Mouse (Mus musculus): ENCODE data around the gene Skap1. TPM values are rescaled to one million over a fixed set of nuclear protein-coding genes. Genes with fewer than 3 reads are reported as not detected.

Skap1 gene
- total RNA-seq, 2 experiments from 2014 or later = 0.76 to 6.2 TPM

DNA sequence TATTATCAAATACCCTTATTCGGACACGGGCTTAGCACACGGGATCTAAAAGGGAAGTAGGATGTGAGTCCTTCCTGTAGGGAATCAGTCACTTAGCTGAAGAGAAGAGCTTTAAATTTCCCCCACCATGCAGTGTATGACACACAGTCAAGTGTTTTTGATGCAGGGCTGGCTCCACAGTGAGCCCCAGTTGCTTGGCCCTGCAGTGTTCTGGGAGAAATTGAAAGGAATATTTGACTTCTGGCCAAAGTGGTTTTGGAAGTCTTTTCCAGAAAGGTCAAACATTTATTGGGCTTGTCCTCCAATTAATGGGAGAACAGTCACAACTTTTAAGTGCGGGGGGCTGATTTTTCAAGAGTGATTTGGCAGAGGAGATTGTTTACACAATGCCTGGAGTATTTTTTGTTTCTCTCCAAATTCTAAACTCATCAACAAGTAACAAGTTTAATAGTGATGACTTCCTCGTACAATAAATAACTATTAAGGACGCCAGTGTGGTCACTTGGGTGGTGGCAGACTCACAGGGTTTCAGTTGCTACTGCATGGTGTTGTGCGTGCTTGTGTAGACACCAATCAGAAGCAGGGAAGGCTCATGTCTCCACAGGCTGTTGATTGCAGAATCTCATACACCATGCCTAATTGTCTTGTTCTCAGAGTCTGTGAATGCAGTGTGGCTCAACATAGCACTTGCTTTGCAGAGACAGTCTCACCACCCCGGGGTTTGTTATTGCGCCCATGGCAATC is 86.7 kb downstream of the Skap1 start:
- intact Hi-C loops (cut with DNase I) = loop anchor here (5.0 kb wide), 3 partner anchors 121 to 311 kb away; partner anchors contain the start of gene Hoxb5
- no peak for DNase-seq

DNA sequence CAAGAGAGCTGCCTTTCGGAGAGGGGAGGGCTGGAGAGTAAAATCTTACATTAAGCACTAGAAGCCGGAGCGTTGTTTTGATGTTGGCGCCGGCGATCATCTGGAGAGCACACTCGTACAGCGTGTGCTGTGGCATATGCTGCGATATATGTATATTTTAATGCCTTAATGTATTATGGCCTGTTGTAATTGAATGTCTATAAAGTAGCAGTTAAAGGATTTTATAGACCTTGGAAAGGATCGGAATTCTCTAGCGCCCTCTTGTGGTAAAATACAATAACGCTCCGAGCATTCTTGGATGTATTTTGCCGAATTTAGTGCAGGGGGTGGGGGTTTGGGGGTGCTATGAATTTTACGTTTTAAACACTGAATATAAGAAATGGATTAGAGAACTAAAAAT is 88.7 kb downstream of the Skap1 start:
- peak; percentile 8 to 57 for DNase-seq
- intact Hi-C loops (cut with DNase I) = loop anchor here (2.0 to 5.0 kb wide), 5 partner anchors 68 to 309 kb away; partner anchors contain the start of gene Hoxb5

DNA sequence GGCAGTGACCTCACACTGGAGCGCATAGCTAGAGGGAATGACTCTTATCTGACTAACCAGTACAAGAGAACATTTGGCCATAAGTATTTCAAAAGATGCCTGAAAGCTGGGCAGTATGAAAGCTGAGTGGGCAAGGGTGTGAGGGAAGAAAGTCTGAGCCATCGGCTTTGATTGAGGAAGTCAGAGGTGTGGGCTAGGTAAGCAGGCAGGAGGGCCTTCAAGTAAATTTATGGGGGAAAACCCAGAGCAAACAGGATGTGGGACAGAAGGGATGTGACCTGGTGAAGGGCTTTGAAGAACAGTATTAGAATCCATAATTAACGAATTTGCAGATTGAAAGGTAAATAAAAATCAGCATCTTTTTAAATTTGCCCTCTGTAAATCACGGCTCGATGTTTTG is 95.8 kb downstream of the Skap1 start:
- intact Hi-C loops (cut with DNase I) = no loop called here
- no peak for DNase-seq

DNA sequence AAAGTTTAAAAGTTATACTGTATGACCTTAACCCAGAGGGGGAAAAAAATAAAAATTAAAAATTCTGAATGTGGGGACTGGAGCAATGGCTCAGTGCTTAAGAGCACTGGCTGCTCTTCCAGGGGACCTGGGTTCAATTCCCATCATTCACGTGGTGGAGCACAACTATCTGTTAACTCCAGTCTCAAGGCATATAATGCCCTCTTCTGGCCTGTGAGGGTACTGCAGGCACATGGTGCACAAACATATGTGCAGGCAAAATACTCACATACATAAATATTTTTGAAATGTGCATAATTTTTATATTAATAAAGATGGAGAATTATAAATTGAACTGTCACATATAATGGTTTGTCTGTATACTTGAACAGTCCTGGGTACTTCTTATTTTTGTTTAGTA is 99.7 kb downstream of the Skap1 start:
- DNase-seq = no peak
- intact Hi-C loops (cut with DNase I) = no loop called here

- intact Hi-C loops (cut with DNase I) = no loop called here
- DNase-seq = no peak
These were observed 108.1 kb downstream of the Skap1 start for GRCm38 (mm10) chr11:96572515-96572914.

DNA sequence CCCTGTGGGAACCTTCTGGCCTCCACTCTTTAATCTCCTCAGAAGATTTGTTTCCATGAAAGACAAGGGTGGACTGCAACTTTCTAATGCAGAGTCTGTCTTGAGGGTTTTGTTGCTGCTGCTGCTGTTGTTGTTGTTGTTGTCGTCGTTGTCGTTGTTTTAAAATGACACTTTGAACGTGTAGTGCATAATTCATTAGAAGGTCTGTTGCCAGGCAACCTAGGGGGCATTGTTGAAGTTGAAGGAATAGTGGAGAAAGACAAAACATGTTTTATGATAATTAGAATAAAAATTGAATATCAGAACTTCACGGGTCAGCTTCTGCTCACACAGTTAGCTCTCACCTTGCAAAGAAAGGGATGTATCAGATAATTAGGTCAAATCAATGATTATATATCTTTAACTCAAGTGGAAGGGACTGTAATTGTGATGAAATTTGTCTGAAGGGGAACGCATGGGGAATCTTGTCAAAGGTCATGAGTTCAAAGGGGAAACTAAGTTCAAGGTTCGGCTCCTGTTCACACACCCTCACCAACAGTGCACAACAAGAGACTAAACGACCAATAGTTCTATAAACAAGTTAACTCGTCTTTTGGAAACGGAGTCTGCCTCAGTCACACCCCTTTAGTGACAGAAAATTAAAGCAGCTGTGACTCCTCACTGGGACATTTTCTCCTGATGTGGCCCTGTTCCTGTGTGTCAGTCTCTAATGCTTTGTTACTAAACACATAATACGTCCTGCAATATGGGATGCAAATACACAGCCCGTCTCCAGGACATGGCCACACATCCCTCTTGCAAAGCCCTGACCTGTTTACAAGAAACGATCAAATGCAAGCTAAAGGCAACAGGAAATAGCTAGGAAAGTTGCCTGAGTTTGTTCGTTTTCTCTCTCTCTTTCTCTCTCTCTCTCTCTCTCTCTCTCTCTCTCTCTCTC is 112.4 kb downstream of the Skap1 start:
- DNase-seq = no peak
- intact Hi-C loops (cut with DNase I) = no loop called here

DNA sequence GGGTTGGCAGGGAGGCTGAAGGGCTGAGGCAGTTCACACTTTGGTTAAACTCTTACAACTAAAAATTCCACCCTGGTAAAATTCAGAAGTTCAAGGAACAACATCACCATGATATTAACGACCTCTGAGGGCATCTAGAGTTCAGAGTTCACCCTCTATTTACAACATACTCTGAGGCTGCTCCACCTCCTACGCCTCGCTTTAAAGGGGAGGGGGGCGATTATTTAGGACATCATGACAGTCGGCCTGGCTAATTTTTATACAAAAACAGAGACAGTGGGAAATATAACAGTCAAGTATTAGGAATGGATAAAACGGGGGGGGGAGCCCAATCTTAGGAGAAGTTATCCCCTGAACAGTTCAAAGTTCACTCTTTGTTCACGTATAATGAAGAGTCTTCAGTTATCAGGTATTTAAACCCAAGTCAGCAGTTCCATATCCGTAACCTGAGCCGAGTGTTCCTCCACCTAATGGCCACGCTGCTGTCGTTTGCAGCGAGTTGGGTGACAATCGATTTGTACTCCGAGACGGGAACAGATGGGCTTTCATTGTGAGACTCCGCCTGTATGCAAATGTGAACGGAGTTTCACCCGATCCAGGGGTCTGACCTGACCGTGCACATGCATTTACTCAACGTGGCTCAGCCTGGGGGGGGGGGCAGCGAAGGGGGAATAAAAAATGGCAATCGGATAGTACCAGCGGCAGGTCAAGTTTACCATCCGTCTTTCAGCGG is 114.3 kb downstream of the Skap1 start:
- intact Hi-C loops (cut with DNase I) = no loop called here
- DNase-seq = no peak

DNA sequence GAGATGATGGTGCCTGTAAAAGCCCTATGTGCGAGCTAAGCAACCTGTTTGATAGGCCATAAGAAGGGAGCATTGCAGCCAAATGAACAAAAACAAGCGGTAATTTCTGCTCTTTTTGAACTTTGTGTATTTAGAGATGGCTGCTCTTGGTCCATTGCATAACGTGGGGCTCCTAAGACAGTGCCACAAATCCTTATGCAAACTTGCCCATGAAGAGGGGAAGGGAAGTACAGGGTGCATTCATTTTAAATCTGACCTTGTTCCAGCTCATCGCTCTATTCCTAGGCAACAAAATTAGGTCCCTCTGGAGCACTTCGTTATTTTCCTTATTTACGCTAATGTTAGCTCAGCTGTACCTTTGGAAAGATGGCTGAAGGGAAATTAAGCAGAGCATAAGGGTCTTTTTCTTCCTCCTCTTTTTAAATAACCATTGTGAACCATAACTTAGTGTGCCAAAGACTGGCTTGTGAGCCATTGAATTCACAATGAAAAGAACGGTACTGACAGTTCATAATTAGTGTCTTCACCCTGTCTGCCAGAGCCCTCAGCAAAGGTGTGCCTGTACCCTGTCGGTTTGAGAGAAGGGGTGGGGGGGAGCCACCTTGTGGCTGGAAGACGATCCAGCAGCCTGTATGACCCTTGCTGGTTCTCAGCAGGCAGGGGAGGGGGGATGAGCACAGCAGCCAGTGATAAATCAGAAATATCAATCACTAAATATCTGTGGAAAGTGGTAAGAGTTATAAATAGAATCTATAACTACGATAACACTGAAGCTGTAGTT is 117.4 kb downstream of the Skap1 start:
- DNase-seq = peak; percentile 9 to 23
- intact Hi-C loops (cut with DNase I) = no loop called here

- intact Hi-C loops (cut with DNase I) = no loop called here
- DNase-seq = no peak
These were observed 118.2 kb downstream of the Skap1 start for GRCm38 (mm10) chr11:96582595-96582994.

DNA sequence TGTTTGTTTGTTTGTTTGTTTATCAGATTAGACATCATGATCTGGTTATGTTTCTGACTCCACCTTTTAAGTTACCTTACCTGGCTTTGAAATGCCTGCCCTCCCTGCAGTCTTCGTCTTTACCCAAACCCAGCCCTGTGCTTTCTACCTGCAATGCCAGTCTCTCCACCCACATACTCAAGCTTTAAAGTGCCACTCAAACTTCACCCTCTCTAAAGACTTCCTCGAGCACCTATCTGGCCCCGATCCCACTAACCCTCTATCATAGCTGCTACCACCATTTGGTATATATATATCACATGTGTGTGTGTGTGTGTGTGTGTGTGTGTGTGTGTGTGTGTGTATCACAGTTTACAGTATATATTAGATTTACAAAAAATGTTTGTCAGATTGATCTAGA is 125.4 kb downstream of the Skap1 start:
- no peak for DNase-seq
- intact Hi-C loops (cut with DNase I) = loop anchor here (5.0 kb wide), 1 partner anchor 32 kb away; no protein-coding TSS in a partner anchor

GRCm38 (mm10) chr11:96595890-96596289 is 131.5 kb downstream of the Skap1 start:
- intact Hi-C loops (cut with DNase I) = no loop called here
- no peak for DNase-seq

DNA sequence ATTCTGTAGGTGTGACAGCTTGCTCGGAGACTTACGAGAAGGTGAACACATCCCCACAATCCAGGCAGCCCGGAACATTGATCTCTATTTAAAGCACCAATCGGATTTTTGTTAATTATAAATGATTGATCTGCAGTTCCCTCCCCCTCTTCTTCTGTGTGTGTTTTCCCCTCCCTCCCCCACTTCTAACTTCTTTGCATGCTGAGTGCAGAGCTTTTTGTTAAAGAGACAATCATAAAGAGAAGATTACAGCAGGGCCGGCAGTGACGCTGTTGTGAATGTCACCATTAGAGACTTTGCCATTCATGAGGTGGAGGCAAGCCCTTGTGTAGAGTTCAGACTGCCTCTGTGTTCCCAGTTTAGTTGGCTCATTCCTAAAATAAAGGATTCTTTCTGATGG is 131.9 kb downstream of the Skap1 start:
- DNase-seq = no peak
- intact Hi-C loops (cut with DNase I) = no loop called here

DNA sequence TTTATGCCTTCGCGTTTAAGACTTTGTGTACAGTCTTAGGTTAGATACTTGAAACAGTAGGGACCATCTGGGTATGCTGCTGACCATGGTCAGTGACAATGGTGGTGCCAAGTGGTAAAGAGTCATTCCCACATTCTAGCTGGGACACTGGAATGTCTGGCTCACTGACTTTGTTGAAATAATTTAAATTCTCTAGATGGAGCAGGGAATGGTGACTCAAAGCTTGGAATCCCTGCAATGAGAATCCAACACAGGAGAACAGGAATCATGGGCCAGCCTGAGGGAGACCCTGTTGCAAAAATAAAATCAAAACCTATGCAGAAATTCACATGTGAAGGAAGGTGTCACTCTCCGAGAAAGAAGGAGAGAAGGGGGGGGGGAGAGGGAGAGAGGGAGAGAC is 138.4 kb downstream of the Skap1 start:
- no peak for DNase-seq
- intact Hi-C loops (cut with DNase I) = no loop called here

- intact Hi-C loops (cut with DNase I) = no loop called here
- DNase-seq = no peak
These were observed 139.9 kb downstream of the Skap1 start for GRCm38 (mm10) chr11:96604306-96604705.

GRCm38 (mm10) chr11:96604751-96605450 is 140.5 kb downstream of the Skap1 start:
- intact Hi-C loops (cut with DNase I) = no loop called here
- DNase-seq = no peak

DNA sequence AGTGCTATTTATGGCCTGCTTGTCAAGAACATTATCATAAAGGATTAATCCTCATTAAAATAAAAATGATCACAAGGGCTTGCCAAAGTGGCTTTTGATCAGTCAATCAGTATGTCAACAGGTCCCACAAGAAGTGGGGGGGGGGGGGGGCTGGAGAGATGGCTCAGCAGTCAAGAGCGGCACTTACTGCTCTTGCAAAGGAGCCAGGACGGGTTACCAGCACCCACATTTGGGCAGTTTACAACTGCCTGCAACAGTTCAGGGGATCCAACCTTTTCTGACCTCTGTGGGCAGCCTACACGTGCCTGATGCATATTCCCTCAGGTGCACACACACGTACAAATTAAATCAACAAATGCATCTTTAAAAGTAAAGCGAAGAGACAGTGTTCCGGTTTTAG is 141.1 kb downstream of the Skap1 start:
- intact Hi-C loops (cut with DNase I) = no loop called here
- DNase-seq = no peak

- intact Hi-C loops (cut with DNase I) = no loop called here
- no peak for DNase-seq
These were observed 148.2 kb downstream of the Skap1 start for GRCm38 (mm10) chr11:96612596-96612995.

DNA sequence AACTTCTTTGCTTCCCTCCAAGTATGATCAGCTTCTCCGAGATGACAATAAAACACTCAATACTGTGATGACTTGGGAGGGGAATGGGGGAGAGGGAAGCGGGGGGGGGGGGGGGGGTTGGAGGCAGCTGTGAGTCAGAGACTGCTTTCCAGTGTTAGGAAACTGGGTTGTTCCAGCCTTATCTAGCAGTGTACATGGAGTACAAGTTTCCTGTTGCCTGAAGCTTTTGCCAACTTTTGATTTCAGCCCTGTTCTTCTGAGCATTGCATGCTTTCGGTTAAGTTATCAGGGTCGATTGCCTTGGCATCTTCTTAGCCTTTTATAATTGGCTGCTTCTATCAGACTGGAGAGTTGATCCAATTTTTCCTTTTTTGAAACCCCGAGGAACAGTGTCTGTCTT is 152.4 kb downstream of the Skap1 start:
- intact Hi-C loops (cut with DNase I) = no loop called here
- DNase-seq = no peak

GRCm38 (mm10) chr11:96618789-96619445 is 154.5 kb downstream of the Skap1 start:
- intact Hi-C loops (cut with DNase I) = no loop called here
- no peak for DNase-seq
